Mouse (Mus musculus) lung, postnatal 0 days (tissue): ENCODE results near the gene Bcl2l15.

Source experiments
- CTCF ChIP-seq: IDR thresholded peaks from 2 replicates; pipeline ENCODE4 v1.5.1; 2016; ENCODE audit warnings: antibody characterized with exemption, mild to moderate bottlenecking
- EP300 ChIP-seq: IDR thresholded peaks from 2 replicates; pipeline ENCODE4 v1.6.1; 2016; ENCODE audit warnings: antibody characterized with exemption, mild to moderate bottlenecking, control low read depth

GRCm38 (mm10) chr3:103857036-103857805 lies 24.8 kb downstream of the Bcl2l15 start:
- TF ChIP-seq CTCF = no peak
- no peak for TF ChIP-seq EP300
